Mouse (Mus musculus) gastrocnemius, postnatal 36 days (tissue): ENCODE data around the gene Ascl1. TPM values are rescaled to one million over a fixed set of nuclear protein-coding genes. Genes with fewer than 3 reads are reported as not detected.

Source experiments
- DNase-seq, 2 experiments: peaks; one replicate each; pipeline ENCODE4 v3.0.0; 2022
- intact Hi-C: fragments of 180-260 bp; cut with DNase I; formaldehyde crosslinking; loops from one replicate; pipeline ENCODE4 v1.15.1; 2025
- total RNA-seq, 2 experiments: library from RNA; stranded (reverse); gene quantifications; 2 replicates each; pipeline ENCODE4 v1.2.3; 2021

Ascl1 gene
- total RNA-seq, 2 experiments from 2014 or later, result not detected

DNA sequence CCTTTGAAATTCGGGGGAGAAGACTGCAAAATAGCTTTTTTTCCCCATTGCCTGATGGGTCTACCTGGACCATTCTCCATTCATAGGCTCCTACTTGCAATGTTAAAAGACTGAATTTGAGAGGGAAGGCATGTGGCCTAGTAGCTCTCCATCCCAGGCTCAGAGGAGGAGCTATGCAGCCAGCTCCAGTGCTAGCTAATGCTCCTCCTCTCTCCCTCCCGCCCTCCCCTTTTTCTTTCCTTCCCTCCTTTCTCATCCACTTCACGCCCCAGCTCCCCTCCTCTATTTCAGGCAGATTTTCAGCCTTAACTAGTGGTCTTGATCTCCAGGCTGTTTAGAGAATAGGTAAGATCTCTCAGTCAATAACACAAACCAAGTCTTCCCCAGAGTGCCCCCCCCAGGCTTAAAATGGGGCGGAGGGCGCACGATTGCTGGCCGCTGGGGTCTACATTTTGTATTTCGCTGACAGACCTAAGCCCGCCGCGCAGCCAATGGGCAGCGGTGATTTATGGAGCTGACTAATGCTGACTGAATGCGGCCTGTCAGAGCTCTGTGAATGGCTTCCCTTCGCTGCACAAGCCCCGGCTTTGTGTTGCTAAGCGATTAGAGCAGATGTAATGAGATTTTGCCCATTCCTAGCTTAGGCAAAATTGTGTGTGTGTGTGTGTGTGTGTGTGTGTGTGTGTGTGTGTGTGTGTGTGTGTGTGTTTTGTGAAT is 4.9 kb downstream of the Ascl1 start:
- DNase-seq, result no peak
- intact Hi-C loops, result no loop called here

DNA sequence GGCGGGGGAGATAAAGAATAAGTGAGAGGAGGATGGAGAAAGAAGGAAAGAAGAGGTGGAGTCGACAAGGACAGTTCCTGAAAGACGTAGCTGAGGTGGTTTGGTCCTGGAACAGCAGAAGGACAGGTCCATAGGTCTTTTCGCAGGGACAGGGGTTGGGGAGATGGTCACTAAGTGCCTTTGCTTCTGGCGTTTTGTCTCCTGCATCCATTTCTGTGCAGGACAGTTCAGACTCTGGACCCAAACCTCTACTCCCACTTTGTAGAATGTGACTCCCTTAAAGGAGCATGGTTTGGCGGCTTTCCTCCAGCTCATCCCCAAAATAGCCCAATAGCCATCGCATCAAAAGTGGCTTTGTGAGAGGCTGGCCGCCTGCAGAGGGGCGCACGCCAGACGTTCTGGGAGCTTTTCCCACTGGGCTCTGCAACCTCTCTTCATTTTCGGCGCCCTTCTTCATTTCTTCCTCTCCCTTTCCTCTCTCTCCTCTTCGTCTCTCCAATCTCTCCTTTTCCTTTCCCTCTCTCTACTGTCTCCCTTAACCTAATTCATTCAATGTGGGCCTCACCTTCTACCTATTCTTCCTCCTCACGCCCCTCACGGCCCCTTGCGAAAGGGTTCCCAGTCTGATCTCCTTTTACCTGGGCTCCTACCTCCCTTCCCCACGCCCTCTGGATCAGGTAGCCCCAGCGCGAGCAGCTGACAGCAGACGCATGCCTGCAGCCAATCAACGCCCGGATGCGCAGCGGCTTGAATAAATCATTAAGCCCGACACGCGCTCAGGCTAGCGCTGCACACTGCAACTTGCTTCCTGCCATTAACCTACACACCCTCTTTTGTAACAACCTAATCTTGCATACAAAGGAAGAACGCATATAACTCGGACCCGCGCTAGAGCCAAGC is 7.5 kb downstream of the Ascl1 start:
- DNase-seq, result no peak
- intact Hi-C loops, result no loop called here

DNA sequence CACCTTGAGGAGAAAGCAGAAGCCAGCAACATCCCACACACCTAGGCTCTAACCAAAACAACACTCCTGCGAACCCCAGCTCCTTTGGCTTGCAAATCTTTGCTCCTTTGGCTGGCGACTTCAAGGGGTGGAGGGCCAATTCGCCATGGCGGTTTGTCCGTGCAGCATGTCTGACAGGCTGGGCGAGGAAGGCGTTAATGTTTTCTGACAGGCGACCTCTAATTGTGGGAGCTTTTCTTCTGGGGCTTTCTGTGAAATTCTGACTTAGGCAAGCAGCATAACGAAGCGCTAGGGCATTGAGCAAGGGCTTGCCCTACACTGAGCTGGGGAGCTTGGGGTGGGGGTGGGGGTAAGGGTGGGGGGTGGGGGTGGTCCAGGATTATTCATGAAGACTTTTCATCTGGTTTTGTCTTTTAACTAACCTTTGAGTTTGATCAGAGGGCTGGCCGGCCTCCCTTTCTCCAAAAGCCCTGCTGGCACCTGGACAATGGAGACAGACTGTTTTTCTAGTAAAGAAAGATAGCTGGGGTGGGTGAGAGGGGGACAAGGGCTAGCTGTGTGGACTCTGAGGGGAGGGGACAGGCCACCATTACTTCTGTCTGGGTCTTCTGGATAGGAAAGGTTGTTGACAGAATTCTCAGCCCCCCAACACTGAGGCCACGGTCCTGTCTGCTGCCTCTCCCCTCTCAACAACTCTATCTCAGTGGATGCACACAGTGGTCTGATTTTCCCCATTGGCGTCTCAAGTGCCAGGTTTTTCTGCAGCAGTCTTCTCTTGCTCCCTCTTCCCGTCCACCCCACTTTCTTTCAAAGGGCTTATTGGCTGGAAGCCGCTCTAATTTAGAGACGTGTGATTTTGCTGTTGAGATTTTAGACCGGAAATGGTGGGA is 8.4 kb downstream of the Ascl1 start:
- intact Hi-C loops, result no loop called here

DNA sequence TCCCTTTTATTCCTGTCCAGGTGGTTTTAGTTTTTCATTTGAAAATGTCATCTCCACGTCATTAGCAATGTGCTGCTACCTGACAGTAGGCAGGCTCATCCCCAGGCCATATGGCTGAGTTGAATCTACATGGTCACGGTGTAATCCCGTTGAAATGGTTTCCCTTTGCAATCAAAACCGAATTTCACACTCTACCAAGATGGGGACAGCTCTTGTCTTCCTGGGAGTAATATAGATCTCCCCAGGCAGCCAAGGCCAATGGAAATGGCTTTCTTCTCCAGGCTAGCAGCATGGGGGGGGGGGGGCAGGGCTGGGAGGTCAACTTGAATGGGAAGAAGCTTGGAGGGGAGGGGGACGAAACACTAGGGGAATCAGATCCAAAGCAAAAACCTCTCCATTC is 15.6 kb downstream of the Ascl1 start:
- DNase-seq, result no peak
- intact Hi-C loops, result no loop called here

More for the DNA sequence above, 8.4 kb downstream of the Ascl1 start:
- DNase-seq, result no peak

DNA sequence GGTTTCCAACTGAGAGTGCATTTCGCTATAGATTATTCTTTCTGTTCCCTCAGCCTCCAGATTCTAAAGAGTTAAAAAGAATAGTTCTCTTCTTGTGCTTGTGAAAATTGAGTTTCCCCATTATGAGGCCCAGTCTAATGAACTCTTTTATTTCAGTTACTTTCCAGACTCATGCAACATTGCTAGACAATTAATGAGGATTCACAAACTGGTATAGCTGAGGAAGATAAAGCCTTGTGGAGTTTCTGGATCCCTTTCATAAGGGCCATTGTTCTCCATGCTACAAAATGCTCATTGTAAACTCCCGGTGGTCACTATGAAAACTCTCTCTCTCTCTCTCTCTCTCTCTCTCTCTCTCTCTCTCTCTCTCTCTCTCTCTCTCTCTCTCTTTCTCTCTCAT is 18.5 kb downstream of the Ascl1 start:
- no peak for DNase-seq
- intact Hi-C loops, result no loop called here

DNA sequence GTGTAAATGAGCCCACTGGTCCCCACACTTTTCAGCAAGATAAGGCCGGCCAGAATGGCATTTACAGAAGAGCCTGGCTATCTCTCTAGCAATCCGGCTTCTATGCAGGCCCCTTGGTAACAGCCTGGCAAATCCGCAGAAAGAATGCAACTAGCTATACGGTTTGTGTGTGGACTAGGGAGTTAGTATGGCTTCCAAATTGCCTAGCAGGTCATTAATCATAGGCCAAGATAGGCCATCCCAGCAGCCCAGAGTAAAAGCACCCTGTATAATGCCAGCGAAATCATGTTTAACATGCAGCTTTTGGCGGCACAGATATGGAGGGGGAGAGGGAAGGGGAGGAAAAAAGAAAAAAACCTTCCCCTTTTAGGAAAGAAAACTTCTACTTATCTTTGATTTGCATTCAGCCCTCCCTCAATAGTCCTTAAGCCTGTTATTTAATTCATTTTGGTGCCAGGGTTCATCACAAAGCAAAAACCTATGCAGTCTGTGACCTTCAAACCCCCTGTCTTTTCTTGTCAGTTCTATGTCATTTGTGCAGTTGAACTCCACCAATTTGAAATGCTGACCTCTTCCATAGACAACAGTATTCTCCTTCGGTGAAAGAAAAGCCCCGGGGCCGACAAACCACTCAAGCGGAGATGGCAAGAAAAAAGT is 19.9 kb downstream of the Ascl1 start:
- intact Hi-C loops, result no loop called here
- DNase-seq, result no peak

DNA sequence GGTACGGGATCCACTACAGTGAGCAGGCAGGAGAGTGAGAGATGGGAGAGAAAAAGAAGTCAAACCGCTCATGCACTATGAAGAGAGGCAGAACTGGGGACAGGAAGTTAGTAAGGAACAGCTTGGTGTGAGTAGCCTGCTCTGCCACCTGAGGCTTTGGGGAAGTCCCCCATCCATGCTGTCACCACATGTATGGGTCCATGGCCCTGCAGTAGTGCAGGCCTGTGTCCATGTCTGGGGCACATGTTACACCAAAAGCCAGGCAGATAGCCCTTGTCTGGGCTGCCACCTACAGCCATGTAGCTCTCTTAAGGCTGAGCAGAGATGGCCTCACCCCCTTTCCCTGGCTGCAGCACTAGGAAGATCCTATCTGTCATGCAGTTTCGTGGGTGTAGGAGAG is 42.7 kb downstream of the Ascl1 start:
- intact Hi-C loops, result no loop called here
- DNase-seq, result no peak

DNA sequence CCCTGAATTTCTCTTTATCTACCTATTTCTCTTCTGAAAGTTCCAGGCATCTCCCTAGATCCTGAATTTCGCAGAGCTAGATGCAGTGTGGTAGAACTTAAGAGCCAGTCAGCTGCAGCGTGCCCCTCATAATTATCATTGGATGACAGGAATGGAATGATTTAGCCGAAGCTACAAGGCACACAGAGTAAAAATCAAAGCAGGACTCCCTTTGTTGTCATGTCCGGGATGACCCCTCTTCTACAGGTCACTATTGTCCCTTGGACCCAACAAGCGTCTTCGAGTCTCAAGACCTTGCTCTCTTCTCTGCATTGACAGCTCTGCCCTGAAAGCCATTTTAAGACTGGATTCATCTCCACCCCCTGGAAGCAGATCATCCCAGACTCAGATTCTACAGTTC is 44.1 kb downstream of the Ascl1 start:
- intact Hi-C loops, result no loop called here
- no peak for DNase-seq

DNA sequence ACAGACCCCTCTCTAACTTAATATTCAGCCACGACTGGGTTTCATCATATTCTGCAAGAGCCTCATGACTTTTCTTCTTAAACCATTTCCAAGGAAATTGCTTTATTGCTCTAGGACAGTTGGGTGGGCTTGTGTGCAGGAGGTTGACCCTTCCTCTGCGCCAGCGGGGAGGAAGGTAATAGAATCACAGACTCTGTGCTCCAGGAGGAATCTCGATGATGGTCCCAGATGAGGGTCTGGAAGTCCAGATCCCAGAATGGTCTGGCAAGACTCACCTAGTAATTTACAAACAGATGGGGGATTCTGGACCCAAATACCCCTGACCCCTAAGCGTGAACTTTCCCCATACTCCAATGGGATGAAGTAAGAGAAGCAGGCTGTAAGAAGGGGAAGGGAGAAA is 45.2 kb downstream of the Ascl1 start:
- no peak for DNase-seq

DNA sequence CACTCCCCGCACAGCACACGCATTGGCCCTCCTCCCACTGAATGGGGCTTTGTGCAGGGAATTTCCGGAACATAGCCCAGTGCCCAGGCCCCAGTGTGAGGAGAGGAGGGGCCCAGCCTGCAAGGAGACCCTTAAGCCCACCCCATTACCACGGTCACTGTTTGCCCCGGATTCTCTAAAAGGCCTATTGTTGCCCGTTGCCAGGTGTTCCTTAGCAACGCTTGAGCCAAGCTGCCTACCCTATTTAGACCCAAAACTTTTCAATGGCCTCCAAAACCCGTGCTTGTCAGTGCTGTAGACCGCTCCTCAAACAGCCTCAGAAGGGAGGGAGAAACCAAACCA is 45.7 kb downstream of the Ascl1 start:
- no peak for DNase-seq
- intact Hi-C loops, result no loop called here

More for the DNA sequence above, 45.2 kb downstream of the Ascl1 start:
- intact Hi-C loops, result no loop called here

DNA sequence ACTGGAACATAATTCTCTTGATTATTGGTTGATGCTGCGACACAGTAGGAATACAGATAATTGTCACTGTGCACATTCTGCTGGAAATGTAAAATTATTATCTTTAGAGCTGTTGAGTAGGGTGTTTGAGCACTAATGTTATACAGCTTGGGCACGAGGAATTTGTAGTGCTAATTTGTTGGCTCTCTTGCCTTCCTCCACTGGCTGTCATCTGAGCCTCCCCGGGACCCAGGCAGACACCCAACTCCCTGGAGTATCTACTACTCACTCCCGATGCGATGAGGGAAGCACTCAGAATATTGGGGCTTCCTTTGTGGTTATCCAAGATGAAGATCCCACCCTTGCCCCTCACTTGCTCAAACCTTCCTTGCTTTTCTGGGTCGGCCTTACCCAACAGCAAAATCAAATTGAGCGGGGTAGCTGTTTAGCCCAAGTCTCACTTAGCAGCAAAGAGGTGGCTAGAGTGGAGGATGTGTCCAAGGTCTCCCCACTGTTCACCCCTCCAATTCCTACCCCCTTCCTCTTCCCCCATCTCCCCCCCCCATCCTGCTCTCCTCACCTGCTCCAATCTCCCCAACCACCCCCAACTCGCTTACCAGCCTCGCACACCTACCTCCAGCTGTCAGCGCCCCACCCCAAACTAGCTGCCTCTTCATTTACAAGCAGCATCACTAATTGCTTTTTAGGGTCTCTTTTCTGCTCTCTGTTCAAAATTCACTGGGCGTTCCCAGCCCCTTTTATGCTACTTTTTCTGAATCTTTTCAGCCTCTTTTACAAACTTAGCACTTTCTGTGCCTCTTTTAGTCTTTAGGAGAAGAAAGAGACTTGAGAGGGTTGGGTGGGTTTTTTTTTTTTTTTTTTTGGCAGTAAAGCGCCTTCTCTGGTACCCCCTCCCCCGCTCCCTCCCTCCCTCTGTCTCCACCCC is 46.4 kb downstream of the Ascl1 start:
- intact Hi-C loops, result no loop called here

DNA sequence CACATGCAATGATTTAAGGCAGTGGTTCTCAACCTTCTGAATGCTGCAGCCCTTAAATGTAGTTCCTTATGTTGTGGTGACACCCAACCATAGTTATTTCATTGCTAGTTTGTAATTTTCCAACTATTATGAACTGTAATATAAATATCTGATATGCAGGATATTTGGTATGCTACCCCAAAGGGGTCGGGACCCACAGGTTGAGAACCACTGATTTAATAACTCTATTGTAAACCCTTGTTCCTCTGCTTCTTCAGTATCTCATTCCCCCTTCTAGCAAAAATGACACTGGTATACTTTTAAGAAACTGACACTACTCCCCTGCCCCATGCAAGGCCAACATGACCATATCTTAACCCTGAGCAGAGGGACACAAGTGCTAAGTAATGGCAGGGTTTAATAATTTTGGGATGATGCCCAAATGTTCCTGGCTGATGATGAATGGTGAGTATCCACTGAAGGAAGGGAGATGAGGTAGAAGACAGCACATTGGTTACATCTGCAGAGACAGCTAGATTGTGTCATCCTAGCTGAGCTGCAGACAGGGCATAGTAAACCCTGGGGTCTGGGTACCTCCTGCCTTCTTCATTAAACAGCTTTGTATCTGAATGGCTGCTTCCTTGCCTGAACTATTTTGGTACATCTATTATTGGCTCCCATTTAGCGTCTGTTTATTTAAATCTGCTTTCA is 47.2 kb downstream of the Ascl1 start:
- intact Hi-C loops, result no loop called here
- DNase-seq, result no peak

More for the DNA sequence above, 46.4 kb downstream of the Ascl1 start:
- DNase-seq, result no peak

Other genes with a start within 250 kb of the Ascl1 start
- gene Pah, start 28.1 kb upstream of the Ascl1 start, total RNA-seq, result not detected